Comparison of ENCODE assay signal across 13 mouse cellular contexts in the genomic region with DNA sequence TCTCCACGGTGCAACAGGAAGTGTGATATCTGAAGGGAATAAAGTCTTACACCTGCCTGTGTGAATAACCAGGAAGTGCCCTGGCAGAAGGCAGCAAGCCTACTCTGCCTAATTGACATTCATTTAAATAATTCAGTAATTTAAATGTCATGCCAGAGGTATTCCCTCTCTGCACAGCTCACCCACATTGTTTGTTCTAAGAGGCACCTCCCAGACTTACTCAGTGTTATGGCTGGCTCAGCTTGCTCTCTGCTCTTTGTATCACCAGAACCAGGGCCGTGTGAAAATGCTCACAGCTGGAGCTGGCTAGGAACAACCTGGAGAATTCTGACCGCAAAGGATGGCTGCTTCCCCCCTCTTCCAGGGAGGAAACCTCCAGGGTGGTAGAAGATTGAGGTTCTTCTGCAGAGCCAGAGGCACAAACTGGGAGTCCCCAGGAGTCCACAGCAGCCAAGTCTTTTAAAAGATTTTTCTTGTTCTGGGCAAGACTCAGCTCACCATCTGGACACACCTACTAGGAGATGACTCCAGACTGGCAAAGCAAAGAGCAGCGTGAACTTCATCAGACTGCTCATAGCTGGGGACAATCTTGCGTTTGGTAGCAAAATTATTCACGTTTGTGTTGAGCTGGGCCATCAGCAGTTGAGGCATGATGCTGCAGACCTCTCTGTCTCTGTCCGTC. TPM values are rescaled to one million over a fixed set of nuclear protein-coding genes. Genes with fewer than 3 reads are reported as not detected.
DNase-seq lines count a peak whose midpoint lies in the region; ATAC-seq lines count a peak whose summit lies in the region.
"Had no signal": no experiment of that assay in that cellular context is flagged by ENCODE, and none has a peak within 500 bp of the region (broad histone marks: within the 10 kb centered on the region; RNA-seq: fewer than 3 reads in every experiment).

No protein-coding gene starts in this region.

- peaks cover 32% of the 10 kb centered on the region for H3K4me1 ChIP-seq in lung, embryonic 16.5 days (replicated peaks; ENCODE audit: control insufficient read depth, insufficient read depth, low read length)
- H3K4me1 ChIP-seq in embryonic facial prominence, embryonic 10.5 days: peaks cover 16% of the 10 kb centered on the region

- no peak overlapping the region for H3K9ac ChIP-seq in lung, embryonic 16.5 days (ENCODE audit: low read length)
- H3K9ac ChIP-seq: liver, embryonic 14.5 days had no signal

- H3K9me3 ChIP-seq in lung, embryonic 16.5 days (ENCODE audit: control insufficient read depth, low read length): no peaks in the 10 kb centered on the region
- H3K9me3 ChIP-seq in embryonic facial prominence, embryonic 10.5 days: no peaks in the 10 kb centered on the region

- intact Hi-C loops in heart, postnatal 14 days (cut with DNase I): no loop called here

- no peaks in the 10 kb centered on the region for H3K36me3 ChIP-seq in lung, embryonic 16.5 days (ENCODE audit: control insufficient read depth, insufficient read depth, low read length)
- H3K36me3 ChIP-seq in embryonic facial prominence, embryonic 10.5 days (replicated peaks): peaks cover 14% of the 10 kb centered on the region

- no peak overlapping the region for H3K4me3 ChIP-seq in lung, embryonic 16.5 days (ENCODE audit: low read length)
- H3K4me3 ChIP-seq in embryonic facial prominence, embryonic 10.5 days: no peak overlapping the region
- H3K4me3 ChIP-seq: layer of hippocampus, adult 2 months had no signal

- DNase-seq in heart, adult 11 months: peak; percentile 89
- DNase-seq in heart, postnatal 14 days: no peak
- DNase-seq in lung, postnatal 14 days: no peak
- no peak for DNase-seq in embryonic facial prominence, embryonic 10.5 days (ENCODE audit: low spot score)
- DNase-seq in large intestine, adult 2 months (ENCODE audit: low read depth, low spot score): peak; percentile 55
- DNase-seq in layer of hippocampus, postnatal 10 days (ENCODE audit: low spot score in 2 of 2): no peak
- no peak for DNase-seq in thymus, adult 18-20 months
- DNase-seq: thymus, postnatal 14 days had no signal

- H3K27ac ChIP-seq in lung, embryonic 16.5 days (ENCODE audit: low read length): peak overlapping the region; percentile 3; the same call in 1 of the 2 replicates
- peak overlapping the region; percentile 24; the same call in 1 of the 2 replicates for H3K27ac ChIP-seq in embryonic facial prominence, embryonic 10.5 days (replicated peaks)
- H3K27ac ChIP-seq: liver, embryonic 14.5 days had no signal

- no peak for ATAC-seq in lung, embryonic 16.5 days (ENCODE audit: low read depth)

- H3K4me2 ChIP-seq in lung, embryonic 16.5 days (ENCODE audit: low read depth, low read length): no peak overlapping the region

- H3K27me3 ChIP-seq in lung, embryonic 16.5 days (ENCODE audit: control insufficient read depth, insufficient read depth, low read depth, low read length): no peaks in the 10 kb centered on the region
- H3K27me3 ChIP-seq in embryonic facial prominence, embryonic 10.5 days (replicated peaks; ENCODE audit: low read depth, poor library complexity, severe bottlenecking): no peaks in the 10 kb centered on the region

- WGBS in lung, embryonic 16.5 days: 46% methylated on average over 7 of the region's 7 CpGs
- 74% methylated on average over 7 of the region's 7 CpGs for WGBS in embryonic facial prominence, embryonic 10.5 days
- 21% methylated on average over 7 of the region's 7 CpGs for WGBS in large intestine, adult 2 months

RNA-seq across cellular contexts. Expression of a gene that starts 14.5 kb away (rescaled TPM):
- total RNA-seq in heart, postnatal 14 days (2021): not detected
- not detected in 2 replicates for polyA plus RNA-seq in lung, embryonic 16.5 days (2015; fragmentation: Nextera tagmentation; extraction: Ambion mirVana)
- polyA plus RNA-seq in embryonic facial prominence, embryonic 10.5 days (2016; fragmentation: Nextera tagmentation; extraction: Ambion mirVana): 0.16 TPM in 1 of 2 replicates, not detected in the other
- polyA plus RNA-seq in large intestine, adult 2 months (2012; rRNA removed): not detected in 2 replicates
- total RNA-seq in layer of hippocampus, postnatal 10 days (2021): not detected
- total RNA-seq: hematopoietic stem cell, adult 5-6 weeks; layer of hippocampus, adult 2 months had no signal
- polyA plus RNA-seq: embryonic facial prominence, embryonic 11.5 days; liver, embryonic 14.5 days had no signal

Comparison
In these comparisons a context has a peak if more than half of its experiments do, and no peak if none do; other contexts are left out.
1. DNase-seq: peak in heart, adult 11 months (single experiment) and large intestine, adult 2 months (single experiment); none in heart, postnatal 14 days (0 of 2), lung, postnatal 14 days (single experiment), embryonic facial prominence, embryonic 10.5 days (single experiment), layer of hippocampus, postnatal 10 days (0 of 2) and thymus, adult 18-20 months (0 of 2).